Mouse (Mus musculus) layer of hippocampus, adult 6 months (tissue): ENCODE results near the gene Rd3l. TPM values are rescaled to one million over a fixed set of nuclear protein-coding genes. Genes with fewer than 3 reads are reported as not detected.

Experiments used
- long read RNA-seq, 2 experiments: library from polyadenylated mRNA; unstranded; transcript quantifications; one replicate each; pipeline ENCODE4 v2.0.0; 2019 to 2020
- polyA plus RNA-seq: library from polyadenylated mRNA; unstranded; fragments of <200 nt; fragmentation: Nextera tagmentation; gene quantifications from 2 replicates; pipeline ENCODE4 v1.2.3, GENCODE M21; 2021

The Rd3l gene
- polyA plus RNA-seq, result 0.54 and 1.1 TPM in 2 replicates
- long read RNA-seq, experiment 1, result 0 reads
- long read RNA-seq, experiment 2, partial matches to known transcripts, result 1 of 2 reads
- long read RNA-seq, experiment 2, other reads (novel, unspliced or antisense), result 0 of 2 reads

GRCm38 (mm10) chr12:111980887-111981367 is at the start of gene Rd3l:
Gene Rd3l (minus strand): TSS chr12:111981317.

GRCm38 (mm10) chr12:111971231-111971686 is 9.9 kb downstream of the Rd3l start, which contains the start of gene Tdrd9:
Gene Tdrd9 (plus strand): TSS chr12:111971559.

GRCm38 (mm10) chr12:111966683-111967173 is 14.4 kb downstream of the Rd3l start, which contains the start of gene Atp5mpl:
Gene Atp5mpl (minus strand): TSS chr12:111966977.

Other genes with a start within 250 kb of the Rd3l start
- 361 and 381 TPM in 2 replicates for gene Klc1, start 222.5 kb downstream of the Rd3l start, polyA plus RNA-seq
- 6.7 and 9.3 TPM in 2 replicates for gene Xrcc3, start 167.4 kb downstream of the Rd3l start, polyA plus RNA-seq
- gene Zfyve21, start 167.1 kb downstream of the Rd3l start, polyA plus RNA-seq, result 62.4 and 65.6 TPM in 2 replicates
- 13.1 and 15.3 TPM in 2 replicates for gene Ppp1r13b, start 73.2 kb downstream of the Rd3l start, polyA plus RNA-seq
- gene Atp5mpl, start 14.3 kb downstream of the Rd3l start, polyA plus RNA-seq, result 1,110 and 1,279 TPM in 2 replicates
- gene Tdrd9, start 9.8 kb downstream of the Rd3l start, polyA plus RNA-seq, result 0.05 and 0.11 TPM in 2 replicates
- gene Aspg, start 125.4 kb upstream of the Rd3l start, polyA plus RNA-seq, result 1.0 and 1.6 TPM in 2 replicates
- gene Kif26a, start 164.9 kb upstream of the Rd3l start, polyA plus RNA-seq, result 0.25 and 0.43 TPM in 2 replicates